Mouse (Mus musculus) adrenal gland (tissue): ENCODE measurements around the gene Mrpl24.

Experiments
- intact Hi-C: fragments of 180-260 bp; cut with DNase I; formaldehyde crosslinking; loops from one replicate; pipeline ENCODE4 v1.15.1; 2025

Mrpl24 gene

GRCm38 (mm10) chr3:87909381-87909780, 9.9 kb upstream of the Mrpl24 start:
- intact Hi-C loops = no loop called here

GRCm38 (mm10) chr3:87909874-87910273, 9.4 kb upstream of the Mrpl24 start:
- intact Hi-C loops = no loop called here

GRCm38 (mm10) chr3:87910573-87911141, 8.6 kb upstream of the Mrpl24 start:
- intact Hi-C loops = no loop called here

GRCm38 (mm10) chr3:87913491-87913890, 5.8 kb upstream of the Mrpl24 start:
- intact Hi-C loops = no loop called here

GRCm38 (mm10) chr3:87913891-87914290, 5.4 kb upstream of the Mrpl24 start:
- intact Hi-C loops = no loop called here

- intact Hi-C loops = no loop called here
Observed at GRCm38 (mm10) chr3:87916990-87917389, 2.3 kb upstream of the Mrpl24 start.

GRCm38 (mm10) chr3:87918551-87918950, 755 bp upstream of the Mrpl24 start:
- intact Hi-C loops = no loop called here

GRCm38 (mm10) chr3:87920270-87920943, 1.1 kb downstream of the Mrpl24 start:
- intact Hi-C loops = no loop called here

- intact Hi-C loops = no loop called here
Observed at GRCm38 (mm10) chr3:87924996-87925395, 5.7 kb downstream of the Mrpl24 start.

- intact Hi-C loops = no loop called here
Observed at GRCm38 (mm10) chr3:87927452-87927851, 8.1 kb downstream of the Mrpl24 start.

- intact Hi-C loops = loop anchor here (10.0 kb wide), 2 partner anchors 55 to 145 kb away; partner anchors contain the start of gene Ttc24
Observed at GRCm38 (mm10) chr3:87929341-87930077, 10.2 kb downstream of the Mrpl24 start.

- intact Hi-C loops = loop anchor here (10.0 kb wide), 2 partner anchors 55 to 145 kb away; partner anchors contain the start of gene Ttc24
Observed at GRCm38 (mm10) chr3:87930078-87930795, 10.9 kb downstream of the Mrpl24 start, which contains the start of the genes Isg20l2 and Rrnad1. Isg20l2 (plus strand) TSS chr3:87930314. Rrnad1 (minus strand) TSS chr3:87930717.

GRCm38 (mm10) chr3:87934026-87934425, 14.7 kb downstream of the Mrpl24 start:
- intact Hi-C loops = loop anchor here (10.0 kb wide), 2 partner anchors 51 to 141 kb away; partner anchors contain the start of gene Ttc24

- intact Hi-C loops = loop anchor here (10.0 kb wide), 2 partner anchors 50 to 140 kb away; partner anchors contain the start of gene Ttc24
Observed at GRCm38 (mm10) chr3:87934501-87934900, 15.2 kb downstream of the Mrpl24 start.

GRCm38 (mm10) chr3:87935201-87935600, 15.9 kb downstream of the Mrpl24 start:
- intact Hi-C loops = loop anchor here (10.0 kb wide), 2 partner anchors 50 to 140 kb away; partner anchors contain the start of gene Ttc24

- intact Hi-C loops = loop anchor here (10.0 kb wide), 2 partner anchors 49 to 139 kb away; partner anchors contain the start of gene Ttc24
Observed at GRCm38 (mm10) chr3:87935776-87936175, 16.5 kb downstream of the Mrpl24 start.

- intact Hi-C loops = no loop called here
Observed at GRCm38 (mm10) chr3:87940611-87941010, 21.3 kb downstream of the Mrpl24 start.

GRCm38 (mm10) chr3:87942471-87942870, 23.2 kb downstream of the Mrpl24 start:
- intact Hi-C loops = no loop called here

- intact Hi-C loops = no loop called here
Observed at GRCm38 (mm10) chr3:87943586-87943985, 24.3 kb downstream of the Mrpl24 start.

GRCm38 (mm10) chr3:87944838-87945600, 25.7 kb downstream of the Mrpl24 start:
- intact Hi-C loops = no loop called here
